Mouse (Mus musculus) hindbrain, postnatal 0 days (tissue): ENCODE measurements around the gene Wdr45. TPM values are rescaled to one million over a fixed set of nuclear protein-coding genes. Genes with fewer than 3 reads are reported as not detected.
"Not testable (repeated sequence)": the region's sequence is repeated elsewhere in the genome, so short reads cannot be mapped to it uniquely, and the experiment has no call there.

Experiments used
- ATAC-seq: fragments of 200-750 bp; cut with Nextera tagmentation; 2 replicates; pipeline ENCODE4 v1.8.0; 2017; ENCODE audit warnings: mild to moderate bottlenecking, moderate TSS enrichment, moderate library complexity
- DNase-seq: peaks from one replicate; pipeline ENCODE4 v3.0.0-alpha.2; 2015; ENCODE audit warnings: low spot score
- H3K27ac ChIP-seq: fragments of 300-500 bp; sonication (generic); 2 replicates; pipeline ENCODE4 v1.5.1; 2014; ENCODE audit warnings: mild to moderate bottlenecking
- H3K27me3 ChIP-seq: fragments of 300-500 bp; sonication (generic); 2 replicates; pipeline ENCODE4 v1.6.1; 2014; ENCODE audit warnings: low read length, mixed read lengths; ENCODE audit not compliant: insufficient read depth
- H3K36me3 ChIP-seq: fragments of 300-500 bp; sonication (generic); 2 replicates; pipeline ENCODE4 v1.6.1; 2014; ENCODE audit warnings: low read length, mixed read lengths; ENCODE audit not compliant: insufficient read depth
- H3K4me1 ChIP-seq: fragments of 300-500 bp; sonication (generic); 2 replicates; pipeline ENCODE4 v1.6.1; 2014; ENCODE audit warnings: antibody characterized with exemption, low read length, mixed read lengths; ENCODE audit not compliant: insufficient read depth
- H3K4me2 ChIP-seq: fragments of 300-500 bp; sonication (generic); 2 replicates; pipeline ENCODE4 v1.6.1; 2014; ENCODE audit warnings: low read depth, mild to moderate bottlenecking, low read length, moderate library complexity, mixed read lengths
- H3K4me3 ChIP-seq: fragments of 300-500 bp; sonication (generic); 2 replicates; pipeline ENCODE4 v1.5.1; 2014; ENCODE audit warnings: low read length
- H3K9ac ChIP-seq: fragments of 300-500 bp; sonication (generic); replicated peaks from 2 replicates; pipeline ENCODE4 v1.6.1; 2014; ENCODE audit warnings: mild to moderate bottlenecking, low read length, moderate library complexity, mixed read lengths
- H3K9me3 ChIP-seq: fragments of 300-500 bp; sonication (generic); 2 replicates; pipeline ENCODE4 v1.6.1; 2016; ENCODE audit warnings: low read length, mixed read lengths
- CTCF ChIP-seq: IDR thresholded peaks from 2 replicates; pipeline ENCODE4 v1.5.1; 2016; ENCODE audit warnings: antibody characterized with exemption, control low read depth, low read depth
- WGBS: fragments of 180-500 bp; shearing (Covaris S2); extraction: QIAGEN DNeasy Blood & Tissue Kit; methylation state at CpG from one replicate; pipeline ENCODE4 v1.1.7; 2014; 5-methylcytosine and 5-hydroxymethylcytosine counted together
- polyA plus RNA-seq: library from polyadenylated mRNA; unstranded; fragments of >200 nt; fragmentation: Nextera tagmentation; extraction: Ambion mirVana; gene quantifications from 2 replicates; pipeline ENCODE4 v1.2.1, GENCODE M21; 2015
- total RNA-seq: library from RNA; depleted of rRNA; stranded (reverse); fragments of >200 nt; gene quantifications from 2 replicates; pipeline ENCODE4 v1.2.3, GENCODE M21; 2014

Wdr45 gene
- total and polyA plus RNA-seq, 2 experiments from 2014 or later: 33.2 to 34.0 TPM

DNA sequence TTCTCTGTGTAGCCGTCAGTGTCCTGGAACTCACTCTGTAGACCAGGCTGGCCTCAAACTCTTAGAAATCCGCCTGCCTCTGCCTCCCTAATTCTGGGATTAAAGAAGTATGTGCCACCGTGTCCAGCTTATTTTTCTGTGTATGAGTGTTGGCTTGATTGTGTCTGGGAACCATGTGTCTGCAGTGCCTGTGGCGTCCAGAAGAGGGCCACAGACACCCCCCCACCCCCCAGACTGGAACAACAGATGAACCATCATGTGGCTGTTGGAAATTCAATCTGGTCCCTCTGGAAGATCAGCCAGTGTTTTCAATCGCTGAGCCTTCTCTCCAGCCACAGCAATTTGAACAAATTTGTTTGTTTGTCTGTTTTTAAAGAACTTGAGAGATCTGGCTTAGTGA is 29.3 kb downstream of the Wdr45 start:
- no peak overlapping the region for H3K9ac ChIP-seq

GRCm38 (mm10) chrX:7744940-7745339 is 30.8 kb downstream of the Wdr45 start:
- no peak for TF ChIP-seq CTCF
- no peak overlapping the region for H3K4me3 ChIP-seq
- no peak overlapping the region for H3K27ac ChIP-seq
- no peaks in the 10 kb centered on the region for H3K36me3 ChIP-seq
- no peaks in the 10 kb centered on the region for H3K27me3 ChIP-seq
- H3K9ac ChIP-seq: no peak overlapping the region
- no peak for ATAC-seq
- DNase-seq: no peak
- H3K9me3 ChIP-seq: no peaks in the 10 kb centered on the region
- WGBS: 77% methylated on average over 1 of the region's 1 CpGs
- H3K4me1 ChIP-seq: no peaks in the 10 kb centered on the region
- no peak overlapping the region for H3K4me2 ChIP-seq

More for the DNA sequence above, 29.3 kb downstream of the Wdr45 start:
- Histone ChIP-seq H3K4me1 (no peaks in the 10 kb centered on the region), H3K36me3 (no peaks in the 10 kb centered on the region), H3K4me3 (no peak overlapping the region), H3K27me3 (no peaks in the 10 kb centered on the region), H3K27ac (no peak overlapping the region), H3K9me3 (no peaks in the 10 kb centered on the region), H3K4me2 (no peak overlapping the region)
- ATAC-seq (no peak), DNase-seq (no peak)
- TF ChIP-seq CTCF: peak; percentile 51
- WGBS: 58% methylated on average over 5 of the region's 5 CpGs

DNA sequence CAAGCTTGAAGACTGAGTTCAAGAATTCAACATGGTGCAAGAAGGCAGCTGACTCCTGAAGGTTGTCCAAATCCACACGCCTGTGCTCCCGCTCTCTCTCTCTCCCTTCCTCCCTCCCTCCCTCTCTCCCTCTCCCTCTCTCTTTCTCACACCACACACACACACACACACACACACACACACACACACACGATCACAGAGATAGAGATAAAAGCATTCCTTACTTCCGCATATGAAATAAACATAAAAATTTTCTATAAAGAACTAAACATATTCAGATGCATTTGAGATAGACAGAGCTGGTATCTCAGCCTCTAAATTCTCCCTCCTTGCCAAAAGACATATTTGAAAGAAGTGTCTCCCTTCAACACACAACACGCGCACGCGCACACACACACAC is 31.3 kb downstream of the Wdr45 start:
- no peaks in the 10 kb centered on the region for H3K4me1 ChIP-seq
- H3K9ac ChIP-seq: no peak overlapping the region
- no peak overlapping the region for H3K4me3 ChIP-seq
- no peaks in the 10 kb centered on the region for H3K27me3 ChIP-seq
- H3K27ac ChIP-seq: no peak overlapping the region
- 89% methylated on average over 8 of the region's 8 CpGs for WGBS
- no peak overlapping the region for H3K4me2 ChIP-seq
- H3K36me3 ChIP-seq: no peaks in the 10 kb centered on the region
- no peak for DNase-seq
- H3K9me3 ChIP-seq: no peaks in the 10 kb centered on the region
- TF ChIP-seq CTCF: no peak
- no peak for ATAC-seq

- Histone ChIP-seq H3K27me3 (no peaks in the 10 kb centered on the region), H3K4me2 (peak within 1 kb of the TSS; percentile 56), H3K9me3 (no peaks in the 10 kb centered on the region), H3K4me1 (no peaks in the 10 kb centered on the region), H3K9ac (peak within 1 kb of the TSS; percentile 67), H3K4me3 (peak within 1 kb of the TSS; percentile 61), H3K27ac (peak within 1 kb of the TSS; percentile 58; the same call in 1 of the 2 replicates), H3K36me3 (no peaks in the 10 kb centered on the region)
- 19% methylated on average over 47 of the region's 56 CpGs for WGBS
- DNase-seq (peak; percentile 93), ATAC-seq (peak; percentile 90)
- TF ChIP-seq CTCF: no peak
Measured at GRCm38 (mm10) chrX:7750432-7751116, 36.4 kb downstream of the Wdr45 start, which contains the start of gene Ccdc120. Gene Ccdc120 (minus strand): TSS chrX:7750905.

- H3K9ac ChIP-seq, H3K27me3 ChIP-seq, H3K4me2 ChIP-seq, H3K4me3 ChIP-seq, H3K4me1 ChIP-seq, H3K27ac ChIP-seq, H3K36me3 ChIP-seq, H3K9me3 ChIP-seq, ATAC-seq: not testable (repeated sequence)
- peak; percentile 53 for DNase-seq
- TF ChIP-seq CTCF: peak; percentile 35
- 19% methylated on average over 3 of the region's 3 CpGs for WGBS
Measured at GRCm38 (mm10) chrX:7753627-7754026, 39.5 kb downstream of the Wdr45 start.

GRCm38 (mm10) chrX:7762137-7762920 is 48.2 kb downstream of the Wdr45 start, which contains the start of gene Tfe3:
Gene Tfe3 (plus strand): TSS chrX:7762560.
- 26% methylated on average over 38 of the region's 38 CpGs for WGBS
- ATAC-seq (peak; percentile 97), DNase-seq (peak; percentile 95)
- Histone ChIP-seq H3K9me3 (no peaks in the 10 kb centered on the region), H3K4me2 (peak within 1 kb of the TSS; percentile 63), H3K9ac (peak within 1 kb of the TSS; percentile 56), H3K4me1 (no peaks in the 10 kb centered on the region), H3K4me3 (peak within 1 kb of the TSS; percentile 59), H3K36me3 (no peaks in the 10 kb centered on the region), H3K27me3 (no peaks in the 10 kb centered on the region), H3K27ac (0 out of 2 replicates have a peak within 1 kb of the TSS, but pooled peaks have one; percentile 45)
- no peak for TF ChIP-seq CTCF
